Mouse (Mus musculus): ENCODE measurements around the gene Etv5. TPM values are rescaled to one million over a fixed set of nuclear protein-coding genes. Genes with fewer than 3 reads are reported as not detected.

Etv5 gene
- total RNA-seq, 2 experiments from 2014 or later: 7.6 to 10.1 TPM

- intact Hi-C loops (cut with DNase I): no loop called here
- no peak for DNase-seq
These were observed 88.3 kb downstream of the Etv5 start for GRCm38 (mm10) chr16:22351194-22351593.

- DNase-seq: no peak
- intact Hi-C loops (cut with DNase I): no loop called here
These were observed 89.7 kb downstream of the Etv5 start for GRCm38 (mm10) chr16:22349798-22350197.

DNA sequence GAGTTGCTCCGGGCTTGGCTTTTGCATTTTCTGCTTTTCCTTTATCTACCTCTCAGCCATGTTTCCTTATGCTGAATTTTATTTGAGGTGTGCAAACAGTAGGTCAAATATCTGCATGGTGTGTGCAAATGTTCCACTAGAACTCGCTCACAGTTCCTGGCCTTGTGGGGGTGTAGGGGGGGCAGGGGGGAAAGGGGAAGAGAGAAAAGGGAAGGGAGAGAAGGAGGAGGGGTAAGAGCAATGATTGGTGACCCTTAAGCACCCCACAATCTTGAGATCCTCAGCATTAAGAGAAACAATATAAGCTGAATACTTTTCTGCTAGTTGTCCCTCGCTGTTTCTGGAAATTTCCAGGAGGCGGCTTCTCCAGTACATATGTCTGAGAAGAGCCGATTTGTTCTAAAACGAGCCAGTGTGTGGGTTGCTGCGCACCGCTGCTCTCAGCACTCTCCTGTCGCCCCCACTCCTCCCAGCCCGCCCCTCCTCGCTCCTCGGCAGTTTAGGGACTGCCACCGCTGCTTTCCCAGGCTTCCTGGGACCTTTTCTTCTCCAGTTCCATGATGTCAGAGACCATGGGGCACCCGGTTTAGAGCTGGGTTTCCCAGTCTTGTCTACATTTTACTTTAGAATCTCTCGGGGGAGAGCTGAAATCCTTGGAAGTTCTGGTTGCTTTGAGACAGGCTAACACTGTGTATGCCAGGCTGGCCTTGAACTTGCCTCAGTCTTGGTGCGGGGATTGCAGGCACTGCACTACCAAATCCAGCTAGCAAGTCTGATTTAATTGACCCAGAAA lies 90.8 kb downstream of the Etv5 start:
- intact Hi-C loops (cut with DNase I): no loop called here
- DNase-seq: no peak

GRCm38 (mm10) chr16:22348014-22348413 lies 91.5 kb downstream of the Etv5 start:
- DNase-seq: no peak
- intact Hi-C loops (cut with DNase I): no loop called here

- intact Hi-C loops (cut with DNase I): no loop called here
- peak; percentile 7 to 37 for DNase-seq
These were observed 98.3 kb downstream of the Etv5 start for GRCm38 (mm10) chr16:22341236-22341671.

DNA sequence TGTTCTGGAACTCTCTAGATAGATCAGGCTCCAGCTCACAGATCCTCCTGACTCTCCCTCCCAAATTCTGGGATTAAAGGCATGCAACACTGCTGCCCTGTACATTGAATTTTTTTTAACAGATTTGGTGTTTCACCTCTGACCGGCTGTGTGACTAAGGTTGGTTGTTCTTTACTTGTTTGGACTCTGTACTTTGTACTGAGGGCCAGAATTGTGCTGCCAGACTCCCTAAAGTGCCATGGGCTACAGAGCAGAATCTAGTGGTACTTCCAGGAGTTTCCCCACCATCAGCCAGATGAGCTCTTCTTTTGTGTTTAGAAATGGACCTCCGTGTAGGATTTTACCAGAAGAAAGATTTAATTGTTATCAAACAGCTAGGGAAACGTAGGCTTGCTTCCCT lies 103.7 kb downstream of the Etv5 start:
- intact Hi-C loops (cut with DNase I): no loop called here
- DNase-seq: no peak

Other genes starting within 250 kb of the Etv5 start
- 10 to 100 TPM; 51.9 to 62.9 TPM for gene Tra2b, start 173.7 kb downstream of the Etv5 start, total RNA-seq (2021)
- gene Dgkg, start 217.5 kb upstream of the Etv5 start, total RNA-seq (2021): under 1 TPM; 0.57 to 0.83 TPM